Mouse (Mus musculus) embryonic facial prominence, embryonic 12.5 days (tissue): ENCODE data around the gene Dync1li2. TPM values are rescaled to one million over a fixed set of nuclear protein-coding genes. Genes with fewer than 3 reads are reported as not detected.

Experiments used
- ATAC-seq: fragments of 200-750 bp; cut with Nextera tagmentation; 2 replicates; pipeline ENCODE4 v1.8.0; 2017; ENCODE audit not compliant: insufficient number of reproducible peaks, insufficient read depth, low FRiP score, low TSS enrichment
- H3K27ac ChIP-seq: fragments of 300-500 bp; sonication (generic); 2 replicates; pipeline ENCODE4 v1.5.1; 2016; ENCODE audit warnings: mild to moderate bottlenecking
- H3K27me3 ChIP-seq: fragments of 300-500 bp; sonication (generic); 2 replicates; pipeline ENCODE4 v1.6.1; 2016; ENCODE audit warnings: mild to moderate bottlenecking, moderate library complexity
- H3K36me3 ChIP-seq: fragments of 300-500 bp; sonication (generic); 2 replicates; pipeline ENCODE4 v1.6.1; 2016; ENCODE audit warnings: mild to moderate bottlenecking
- H3K4me1 ChIP-seq: fragments of 300-500 bp; sonication (generic); 2 replicates; pipeline ENCODE4 v1.6.1; 2016
- H3K4me2 ChIP-seq: fragments of 300-500 bp; sonication (generic); replicated peaks from 2 replicates; pipeline ENCODE4 v1.6.1; 2016; ENCODE audit warnings: mild to moderate bottlenecking, moderate library complexity
- H3K4me3 ChIP-seq: fragments of 300-500 bp; sonication (generic); 2 replicates; pipeline ENCODE4 v1.5.1; 2016; ENCODE audit warnings: mild to moderate bottlenecking
- H3K9ac ChIP-seq: fragments of 300-500 bp; sonication (generic); 2 replicates; pipeline ENCODE4 v1.6.1; 2016; ENCODE audit warnings: mild to moderate bottlenecking, moderate library complexity
- H3K9me3 ChIP-seq: fragments of 300-500 bp; sonication (generic); 2 replicates; pipeline ENCODE4 v1.6.1; 2016; ENCODE audit warnings: mild to moderate bottlenecking, moderate library complexity
- WGBS: fragments of 180-500 bp; shearing (Covaris S2); methylation state at CpG from one replicate; pipeline ENCODE4 v1.1.7; 2016; 5-methylcytosine and 5-hydroxymethylcytosine counted together
- polyA plus RNA-seq: library from polyadenylated mRNA; unstranded; fragments of >200 nt; fragmentation: Nextera tagmentation; extraction: Ambion mirVana; gene quantifications from 2 replicates; pipeline ENCODE4 v1.2.1, GENCODE M21; 2016

The Dync1li2 gene
- polyA plus RNA-seq, 1 experiment from 2014 or later: 89.1 TPM

GRCm38 (mm10) chr8:104394801-104395702, 47.8 kb downstream of the Dync1li2 start:
- H3K27ac ChIP-seq: peak overlapping the region; percentile 82
- H3K27me3 ChIP-seq: no peaks in the 10 kb centered on the region
- H3K4me2 ChIP-seq: peak overlapping the region; percentile 93
- peaks cover 14% of the 10 kb centered on the region for H3K4me1 ChIP-seq
- H3K9ac ChIP-seq: peak overlapping the region; percentile 91
- H3K9me3 ChIP-seq: 0 out of 2 replicates have a peak, but pooled peaks cover 4% of the 10 kb centered on the region
- H3K4me3 ChIP-seq: peak overlapping the region; percentile 81
- H3K36me3 ChIP-seq: no peaks in the 10 kb centered on the region
- peak; percentile 61 for ATAC-seq
- under 1% methylated on average over 73 of the region's 82 CpGs for WGBS

DNA sequence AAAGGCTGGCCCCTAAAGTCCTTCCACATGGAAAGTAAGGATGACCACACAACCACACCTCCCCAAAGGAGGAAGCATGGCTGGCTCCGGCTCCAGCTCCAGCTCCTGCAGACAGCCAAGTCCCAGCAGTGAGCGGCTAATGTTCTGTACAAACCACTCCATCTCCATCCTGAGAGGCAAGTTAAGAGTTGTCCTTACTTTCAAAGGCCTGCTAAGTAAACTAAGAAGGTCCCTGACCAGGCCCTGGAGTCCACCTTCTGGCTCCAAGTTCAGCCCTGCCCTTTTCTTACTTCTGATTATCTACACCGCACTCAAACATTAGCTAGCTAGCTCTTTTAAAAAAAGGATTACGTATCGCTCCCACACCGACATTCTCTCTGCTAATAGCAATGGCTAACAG, 49.1 kb downstream of the Dync1li2 start:
- Histone ChIP-seq H3K9me3 (0 out of 2 replicates have a peak, but pooled peaks cover 4% of the 10 kb centered on the region), H3K27me3 (no peaks in the 10 kb centered on the region), H3K4me3 (peak overlapping the region; percentile 81; the same call in 1 of the 2 replicates), H3K4me2 (peak overlapping the region; percentile 93), H3K9ac (no peak overlapping the region), H3K4me1 (peaks cover 14% of the 10 kb centered on the region), H3K27ac (no peak overlapping the region), H3K36me3 (no peaks in the 10 kb centered on the region)
- ATAC-seq: no peak
- WGBS: 81% methylated on average over 6 of the region's 6 CpGs

- whole genome bisulfite sequencing: 94% methylated on average over 7 of the region's 7 CpGs
- Histone ChIP-seq H3K27me3 (no peaks in the 10 kb centered on the region), H3K9me3 (0 out of 2 replicates have a peak, but pooled peaks cover 3% of the 10 kb centered on the region), H3K9ac (no peak overlapping the region), H3K4me3 (no peak overlapping the region), H3K4me1 (peaks cover 14% of the 10 kb centered on the region), H3K4me2 (no peak overlapping the region), H3K27ac (no peak overlapping the region), H3K36me3 (no peaks in the 10 kb centered on the region)
- no peak for ATAC-seq
These were observed 49.7 kb downstream of the Dync1li2 start for GRCm38 (mm10) chr8:104393139-104393538.

DNA sequence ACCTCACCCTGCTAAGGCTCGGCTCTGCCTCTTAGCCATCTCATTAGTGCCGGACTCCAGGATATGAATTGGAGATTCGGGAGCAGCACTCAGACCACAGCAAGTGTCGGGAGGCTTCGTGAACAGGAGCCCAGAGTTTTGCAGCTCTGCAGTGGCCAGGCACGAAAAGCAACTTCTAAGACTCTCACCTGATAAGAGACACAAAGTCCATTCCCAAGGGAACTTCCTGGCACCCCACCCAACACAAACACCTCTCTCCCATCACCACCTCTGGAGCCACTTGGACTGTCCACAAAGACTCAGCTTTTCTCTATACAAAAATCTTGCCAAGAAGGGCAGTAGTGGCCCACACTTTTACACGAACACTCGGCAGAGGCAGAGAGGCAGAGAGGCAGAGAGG, 52.6 kb downstream of the Dync1li2 start:
- ATAC-seq: no peak
- WGBS: 85% methylated on average over 8 of the region's 8 CpGs
- H3K4me3 ChIP-seq: no peak overlapping the region
- H3K36me3 ChIP-seq: no peaks in the 10 kb centered on the region
- no peaks in the 10 kb centered on the region for H3K9me3 ChIP-seq
- H3K9ac ChIP-seq: no peak overlapping the region
- no peak overlapping the region for H3K27ac ChIP-seq
- H3K4me1 ChIP-seq: peaks cover 37% of the 10 kb centered on the region
- no peaks in the 10 kb centered on the region for H3K27me3 ChIP-seq
- no peak overlapping the region for H3K4me2 ChIP-seq

- H3K27me3 ChIP-seq: no peaks in the 10 kb centered on the region
- H3K36me3 ChIP-seq: no peaks in the 10 kb centered on the region
- no peak; the same call in 1 of the 2 replicates for ATAC-seq
- H3K9me3 ChIP-seq: no peaks in the 10 kb centered on the region
- peaks cover 30% of the 10 kb centered on the region for H3K4me1 ChIP-seq
- no peak overlapping the region for H3K4me2 ChIP-seq
- H3K27ac ChIP-seq: no peak overlapping the region
- WGBS: 78% methylated on average over 2 of the region's 2 CpGs
- H3K9ac ChIP-seq: no peak overlapping the region
- H3K4me3 ChIP-seq: no peak overlapping the region
These were observed 54.9 kb downstream of the Dync1li2 start for GRCm38 (mm10) chr8:104387980-104388379.

DNA sequence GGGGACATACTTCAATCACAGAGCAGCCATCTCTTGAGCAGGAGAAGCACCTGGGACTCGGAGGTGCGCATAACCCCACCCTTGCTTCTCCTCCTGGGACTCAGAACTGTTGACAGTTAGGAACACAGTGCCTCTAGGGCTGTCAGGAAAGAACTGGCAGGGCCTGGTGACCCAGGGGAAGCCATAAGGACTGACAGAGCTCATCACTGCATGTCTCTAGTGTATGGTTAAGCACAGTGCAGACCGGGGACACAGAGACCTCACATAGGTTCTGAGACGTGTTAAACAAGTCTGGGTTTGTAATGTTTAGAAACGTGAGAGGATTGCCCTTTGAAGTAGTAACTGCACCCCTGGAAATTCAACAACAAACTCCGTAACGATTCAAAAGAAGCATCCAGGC, 55.3 kb downstream of the Dync1li2 start:
- Histone ChIP-seq H3K4me3 (no peak overlapping the region), H3K27ac (0 out of 2 replicates have a peak overlapping the region, but pooled peaks have one; percentile 37), H3K27me3 (no peaks in the 10 kb centered on the region), H3K4me1 (peaks cover 34% of the 10 kb centered on the region), H3K36me3 (no peaks in the 10 kb centered on the region), H3K4me2 (no peak overlapping the region), H3K9me3 (no peaks in the 10 kb centered on the region), H3K9ac (no peak overlapping the region)
- 45% methylated on average over 7 of the region's 7 CpGs for WGBS
- no peak for ATAC-seq

DNA sequence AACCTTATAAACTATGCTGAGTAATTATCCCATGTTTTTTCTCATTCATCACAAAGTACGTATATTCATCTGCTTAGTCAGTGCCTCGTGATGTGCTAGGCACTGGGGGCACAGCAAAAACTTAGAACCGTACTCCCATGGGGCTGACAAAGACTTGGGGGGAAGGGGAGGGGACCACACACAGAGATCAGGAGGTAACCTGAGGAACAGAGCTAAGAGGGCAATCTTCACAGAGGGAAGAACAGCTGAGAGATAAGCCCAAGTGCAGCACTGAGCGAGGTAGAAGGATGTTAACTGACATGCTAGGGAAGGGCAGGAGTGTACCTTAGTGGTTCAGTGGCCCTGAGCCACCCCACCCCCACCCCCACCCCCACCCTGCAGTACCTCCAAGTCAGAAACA, 56.2 kb downstream of the Dync1li2 start:
- 0 out of 2 replicates have a peak, but pooled peaks have one; percentile 53 for ATAC-seq
- Histone ChIP-seq H3K9ac (no peak overlapping the region), H3K27ac (no peak overlapping the region)

GRCm38 (mm10) chr8:104383977-104384376, 58.9 kb downstream of the Dync1li2 start:
- Histone ChIP-seq H3K4me2 (no peak overlapping the region), H3K36me3 (no peaks in the 10 kb centered on the region), H3K9me3 (no peaks in the 10 kb centered on the region), H3K27me3 (no peaks in the 10 kb centered on the region), H3K4me3 (no peak overlapping the region), H3K27ac (no peak overlapping the region), H3K4me1 (peaks cover 34% of the 10 kb centered on the region), H3K9ac (no peak overlapping the region)
- WGBS: 79% methylated on average over 3 of the region's 3 CpGs
- ATAC-seq: no peak

More for the DNA sequence above, 56.2 kb downstream of the Dync1li2 start:
- Histone ChIP-seq H3K9me3 (no peaks in the 10 kb centered on the region), H3K4me2 (no peak overlapping the region), H3K36me3 (no peaks in the 10 kb centered on the region), H3K27me3 (no peaks in the 10 kb centered on the region), H3K4me1 (peaks cover 34% of the 10 kb centered on the region), H3K4me3 (no peak overlapping the region)
- 16% methylated on average over 4 of the region's 4 CpGs for WGBS

- H3K4me2 ChIP-seq: no peak overlapping the region
- H3K27ac ChIP-seq: no peak overlapping the region
- H3K36me3 ChIP-seq: no peaks in the 10 kb centered on the region
- ATAC-seq: no peak
- H3K27me3 ChIP-seq: no peaks in the 10 kb centered on the region
- WGBS: 77% methylated on average over 2 of the region's 2 CpGs
- no peaks in the 10 kb centered on the region for H3K9me3 ChIP-seq
- H3K4me3 ChIP-seq: no peak overlapping the region
- no peak overlapping the region for H3K9ac ChIP-seq
- peaks cover 34% of the 10 kb centered on the region for H3K4me1 ChIP-seq
These were observed 59.6 kb downstream of the Dync1li2 start for GRCm38 (mm10) chr8:104383296-104383695.

DNA sequence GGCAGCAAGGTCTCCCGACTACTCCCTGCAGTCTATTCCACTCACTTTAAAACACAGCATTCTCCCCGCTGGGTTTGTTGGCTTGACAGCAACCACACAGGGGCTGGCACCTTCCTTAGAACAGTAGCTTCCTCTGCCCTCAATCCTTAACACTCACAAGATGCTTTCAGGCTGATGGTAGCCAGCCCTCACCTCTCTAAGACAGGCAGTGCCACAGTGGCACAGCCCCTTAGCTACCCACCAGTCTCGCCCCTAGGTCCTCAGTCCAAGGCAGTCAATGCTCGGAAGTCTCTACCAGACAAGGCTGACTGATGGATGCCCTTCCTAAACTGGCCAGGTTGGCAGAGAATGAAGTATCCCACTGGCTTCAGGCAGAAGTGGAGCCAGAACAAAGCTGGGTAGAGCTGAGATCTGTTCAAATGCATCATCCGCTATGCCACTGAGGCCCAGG, 61.9 kb downstream of the Dync1li2 start:
- 82% methylated on average over 5 of the region's 5 CpGs for WGBS
- ATAC-seq: no peak
- H3K4me3 ChIP-seq: no peak overlapping the region
- H3K27me3 ChIP-seq: no peaks in the 10 kb centered on the region
- no peaks in the 10 kb centered on the region for H3K9me3 ChIP-seq
- H3K27ac ChIP-seq: no peak overlapping the region
- peaks cover 15% of the 10 kb centered on the region for H3K4me1 ChIP-seq
- no peak overlapping the region for H3K4me2 ChIP-seq
- no peak overlapping the region for H3K9ac ChIP-seq
- H3K36me3 ChIP-seq: no peaks in the 10 kb centered on the region

GRCm38 (mm10) chr8:104380269-104380668, 62.6 kb downstream of the Dync1li2 start:
- WGBS: 82% methylated on average over 7 of the region's 7 CpGs
- H3K4me1 ChIP-seq: peaks cover 18% of the 10 kb centered on the region; the same call in 1 of the 2 replicates
- H3K36me3 ChIP-seq: no peaks in the 10 kb centered on the region
- H3K27ac ChIP-seq: no peak overlapping the region
- no peak overlapping the region for H3K4me2 ChIP-seq
- ATAC-seq: no peak
- H3K9me3 ChIP-seq: no peaks in the 10 kb centered on the region
- no peak overlapping the region for H3K4me3 ChIP-seq
- H3K27me3 ChIP-seq: no peaks in the 10 kb centered on the region
- no peak overlapping the region for H3K9ac ChIP-seq

DNA sequence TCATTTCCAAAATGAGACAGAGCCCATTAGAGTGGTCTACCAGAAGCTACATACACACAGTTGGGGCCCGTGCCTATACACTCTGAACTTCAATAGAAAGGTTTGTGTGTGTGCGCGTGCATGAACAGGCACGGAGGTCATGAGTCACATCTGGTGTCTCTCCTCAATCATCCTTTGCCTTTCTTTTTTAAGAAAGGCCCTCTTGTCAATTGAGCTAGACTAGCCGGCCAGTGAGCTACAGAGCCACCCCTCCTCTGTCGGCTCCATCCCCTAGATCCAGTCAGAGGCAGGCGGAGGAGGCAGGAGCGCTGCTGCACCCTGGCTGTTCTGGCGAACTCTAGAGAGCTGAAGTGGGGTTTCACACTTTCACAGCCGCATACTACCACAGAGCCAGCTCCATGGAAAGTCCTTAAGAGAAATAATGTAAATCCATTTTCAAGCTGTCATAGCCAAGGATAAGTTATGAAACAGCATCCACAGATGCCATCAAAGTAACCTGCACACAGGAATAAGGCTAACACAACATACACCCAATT, 63.5 kb downstream of the Dync1li2 start:
- no peak for ATAC-seq
- H3K27ac ChIP-seq: no peak overlapping the region
- 32% methylated on average over 10 of the region's 10 CpGs for WGBS
- peaks cover 22% of the 10 kb centered on the region for H3K4me1 ChIP-seq
- H3K9ac ChIP-seq: no peak overlapping the region
- no peak overlapping the region for H3K4me2 ChIP-seq
- no peaks in the 10 kb centered on the region for H3K36me3 ChIP-seq
- H3K4me3 ChIP-seq: no peak overlapping the region
- no peaks in the 10 kb centered on the region for H3K9me3 ChIP-seq
- H3K27me3 ChIP-seq: no peaks in the 10 kb centered on the region
